Mouse (Mus musculus) embryonic facial prominence, embryonic 11.5 days (tissue): ENCODE data around the gene Gls. TPM values are rescaled to one million over a fixed set of nuclear protein-coding genes. Genes with fewer than 3 reads are reported as not detected.

Experiments
- ATAC-seq: fragments of 200-750 bp; cut with Nextera tagmentation; replicated peaks from 2 replicates; pipeline ENCODE4 v1.8.0; 2017; ENCODE audit warnings: low read depth; ENCODE audit not compliant: insufficient number of reproducible peaks, low FRiP score, low TSS enrichment
- DNase-seq: peaks from one replicate; pipeline ENCODE4 v3.0.0-alpha.2; 2015; ENCODE audit warnings: low spot score
- H3K27ac ChIP-seq: fragments of 300-500 bp; sonication (generic); replicated peaks from 2 replicates; pipeline ENCODE4 v1.5.1; 2014; ENCODE audit warnings: mild to moderate bottlenecking, low read depth, low read length, control low read depth
- H3K27me3 ChIP-seq: fragments of 300-500 bp; sonication (generic); 2 replicates; pipeline ENCODE4 v1.6.1; 2014; ENCODE audit warnings: mild to moderate bottlenecking, low read length, moderate library complexity, mixed read lengths; ENCODE audit not compliant: control insufficient read depth, insufficient read depth
- H3K36me3 ChIP-seq: fragments of 300-500 bp; sonication (generic); replicated peaks from 2 replicates; pipeline ENCODE4 v1.6.1; 2014; ENCODE audit warnings: low read depth, mild to moderate bottlenecking, low read length, moderate library complexity, mixed read lengths; ENCODE audit not compliant: control insufficient read depth, insufficient read depth
- H3K4me1 ChIP-seq: fragments of 300-500 bp; sonication (generic); 2 replicates; pipeline ENCODE4 v1.6.1; 2014; ENCODE audit warnings: low read length, mixed read lengths; ENCODE audit not compliant: control insufficient read depth, insufficient read depth
- H3K4me2 ChIP-seq: fragments of 300-500 bp; sonication (generic); 2 replicates; pipeline ENCODE4 v1.6.1; 2014; ENCODE audit warnings: low read depth, mild to moderate bottlenecking, control low read depth, low read length, moderate library complexity
- H3K4me3 ChIP-seq: fragments of 300-500 bp; sonication (generic); 2 replicates; pipeline ENCODE4 v1.5.1; 2014; ENCODE audit warnings: low read depth, low read length, control low read depth
- H3K9ac ChIP-seq: fragments of 300-500 bp; sonication (generic); replicated peaks from 2 replicates; pipeline ENCODE4 v1.6.1; 2014; ENCODE audit warnings: mild to moderate bottlenecking, control low read depth, low read length
- H3K9me3 ChIP-seq: fragments of 300-500 bp; sonication (generic); replicated peaks from 2 replicates; pipeline ENCODE4 v1.6.1; 2016; ENCODE audit warnings: mild to moderate bottlenecking, low read length, inconsistent platforms, mixed read lengths; ENCODE audit not compliant: control insufficient read depth
- WGBS: fragments of 180-500 bp; shearing (Covaris S2); extraction: QIAGEN DNeasy Blood & Tissue Kit; methylation state at CpG from one replicate; pipeline ENCODE4 v1.1.7; 2014; 5-methylcytosine and 5-hydroxymethylcytosine counted together
- polyA plus RNA-seq: library from polyadenylated mRNA; unstranded; fragments of >200 nt; fragmentation: Nextera tagmentation; extraction: Ambion mirVana; gene quantifications from 2 replicates; pipeline ENCODE4 v1.2.1, GENCODE M21; 2014

The Gls gene
- polyA plus RNA-seq, 1 experiment from 2014 or later = 25.9 TPM

DNA sequence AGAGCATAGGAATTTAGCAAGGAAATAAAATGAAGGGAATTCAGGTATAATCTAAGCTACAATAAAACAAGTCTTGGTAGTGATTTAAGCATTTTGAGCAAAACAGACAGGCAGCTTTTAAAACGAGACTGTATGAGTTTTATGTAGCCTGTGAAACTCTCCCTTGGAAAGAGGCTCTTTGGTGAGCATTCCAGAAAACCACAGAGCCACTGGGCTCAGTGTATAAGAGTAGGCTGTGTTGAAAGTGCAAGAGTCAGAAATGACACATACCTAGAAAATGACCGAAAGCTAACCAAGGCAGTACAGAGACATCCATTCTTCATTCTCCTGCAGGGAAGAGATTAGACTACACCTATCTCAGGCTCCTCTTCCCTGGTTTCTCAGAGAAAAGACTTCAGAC is 21.4 kb upstream of the Gls start:
- H3K4me3 ChIP-seq = no peak overlapping the region
- no peaks in the 10 kb centered on the region for H3K9me3 ChIP-seq
- no peak overlapping the region for H3K9ac ChIP-seq
- DNase-seq (no peak), ATAC-seq (no peak)
- WGBS = 75% methylated on average over 2 of the region's 2 CpGs
- H3K27ac ChIP-seq = no peak overlapping the region
- no peaks in the 10 kb centered on the region; the same call in 1 of the 2 replicates for H3K4me1 ChIP-seq
- H3K4me2 ChIP-seq = no peak overlapping the region
- no peaks in the 10 kb centered on the region for H3K36me3 ChIP-seq
- H3K27me3 ChIP-seq = no peaks in the 10 kb centered on the region

DNA sequence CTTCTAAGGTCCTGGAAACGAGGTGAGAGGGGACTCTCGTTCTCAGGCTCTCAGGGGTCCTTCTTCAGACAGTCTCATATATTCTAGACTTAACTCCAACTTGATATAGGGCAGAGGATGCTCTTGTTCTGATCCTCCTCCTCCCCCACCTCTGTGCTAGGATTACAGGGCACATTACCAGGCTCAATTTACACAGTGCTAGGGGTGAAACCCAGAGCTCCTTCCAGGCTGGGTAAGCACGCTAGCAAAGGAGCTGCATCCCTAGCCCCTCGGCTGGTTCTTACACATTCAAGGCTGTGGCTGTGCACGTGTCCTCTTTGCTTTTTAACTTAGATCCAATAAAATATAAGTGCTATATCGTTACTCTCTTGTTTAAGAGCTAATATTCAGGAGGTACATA is 20.4 kb upstream of the Gls start:
- Histone ChIP-seq H3K4me1 (no peaks in the 10 kb centered on the region), H3K4me2 (no peak overlapping the region), H3K4me3 (no peak overlapping the region), H3K36me3 (no peaks in the 10 kb centered on the region), H3K27ac (no peak overlapping the region), H3K27me3 (no peaks in the 10 kb centered on the region), H3K9ac (no peak overlapping the region), H3K9me3 (no peaks in the 10 kb centered on the region)
- no peak for ATAC-seq
- DNase-seq = no peak
- 62% methylated on average over 6 of the region's 6 CpGs for WGBS

DNA sequence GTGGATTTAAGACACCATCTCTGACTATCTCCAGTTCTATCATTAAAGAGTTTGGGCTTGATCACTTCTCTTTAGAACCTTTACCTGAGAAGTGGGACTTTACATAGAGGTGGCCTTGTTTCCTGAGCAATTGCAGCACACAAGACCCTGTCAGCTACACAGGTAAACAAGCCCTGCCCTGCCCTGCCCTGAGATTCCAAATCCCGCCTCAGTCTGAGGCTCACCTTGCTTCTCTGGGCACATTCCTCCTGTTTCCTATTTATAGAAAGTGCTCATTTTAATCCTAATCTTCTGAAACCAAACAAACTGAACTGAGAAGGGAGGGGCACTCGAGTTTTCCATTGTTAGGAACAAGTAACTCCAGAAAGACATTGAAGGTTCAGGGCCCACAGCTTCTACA is 19.4 kb upstream of the Gls start:
- H3K4me1 ChIP-seq = no peaks in the 10 kb centered on the region
- DNase-seq = no peak

DNA sequence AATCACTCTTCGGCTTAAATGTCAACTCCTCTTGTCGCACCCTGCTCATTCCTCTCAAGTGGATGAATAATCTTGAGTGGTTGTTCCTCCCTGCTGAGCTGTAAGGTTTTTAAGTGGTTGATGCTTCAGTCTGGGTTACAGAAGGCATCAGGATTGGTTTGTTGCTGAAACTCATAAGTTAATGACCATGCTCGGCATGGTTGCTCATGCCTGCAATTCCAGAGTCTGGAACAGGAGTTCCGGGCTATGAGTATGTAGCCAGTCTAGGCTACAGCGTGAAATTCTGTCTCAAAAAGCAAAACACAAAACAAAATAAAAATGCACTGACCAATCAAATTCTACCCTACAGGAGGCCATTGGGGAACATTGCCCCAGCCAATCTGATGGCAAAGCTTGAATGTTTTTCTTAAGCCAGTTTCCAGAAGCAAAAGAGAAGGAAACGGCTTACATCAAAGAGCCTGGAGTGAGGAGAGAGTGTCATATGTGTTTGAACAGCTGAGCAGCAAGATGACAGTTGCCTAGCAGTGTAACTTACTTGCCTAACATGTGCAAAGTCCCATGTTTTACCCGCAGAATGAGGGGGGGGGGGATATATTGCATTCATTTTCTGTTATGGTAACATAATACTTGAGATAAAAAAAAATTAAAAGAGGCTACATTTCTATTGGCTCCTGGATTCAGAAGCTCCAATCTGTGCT is 18.2 kb upstream of the Gls start:
- Histone ChIP-seq H3K4me2 (no peak overlapping the region), H3K9me3 (no peaks in the 10 kb centered on the region), H3K9ac (no peak overlapping the region), H3K27me3 (no peaks in the 10 kb centered on the region), H3K4me1 (no peaks in the 10 kb centered on the region), H3K27ac (no peak overlapping the region), H3K36me3 (no peaks in the 10 kb centered on the region), H3K4me3 (no peak overlapping the region)
- DNase-seq (no peak), ATAC-seq (no peak)
- 75% methylated on average over 7 of the region's 7 CpGs for WGBS

More for the DNA sequence above, 19.4 kb upstream of the Gls start:
- Histone ChIP-seq H3K27me3 (no peaks in the 10 kb centered on the region), H3K4me2 (no peak overlapping the region), H3K9ac (no peak overlapping the region), H3K27ac (no peak overlapping the region), H3K9me3 (no peaks in the 10 kb centered on the region), H3K4me3 (no peak overlapping the region), H3K36me3 (no peaks in the 10 kb centered on the region)
- no peak for ATAC-seq
- 63% methylated on average over 2 of the region's 2 CpGs for WGBS

DNA sequence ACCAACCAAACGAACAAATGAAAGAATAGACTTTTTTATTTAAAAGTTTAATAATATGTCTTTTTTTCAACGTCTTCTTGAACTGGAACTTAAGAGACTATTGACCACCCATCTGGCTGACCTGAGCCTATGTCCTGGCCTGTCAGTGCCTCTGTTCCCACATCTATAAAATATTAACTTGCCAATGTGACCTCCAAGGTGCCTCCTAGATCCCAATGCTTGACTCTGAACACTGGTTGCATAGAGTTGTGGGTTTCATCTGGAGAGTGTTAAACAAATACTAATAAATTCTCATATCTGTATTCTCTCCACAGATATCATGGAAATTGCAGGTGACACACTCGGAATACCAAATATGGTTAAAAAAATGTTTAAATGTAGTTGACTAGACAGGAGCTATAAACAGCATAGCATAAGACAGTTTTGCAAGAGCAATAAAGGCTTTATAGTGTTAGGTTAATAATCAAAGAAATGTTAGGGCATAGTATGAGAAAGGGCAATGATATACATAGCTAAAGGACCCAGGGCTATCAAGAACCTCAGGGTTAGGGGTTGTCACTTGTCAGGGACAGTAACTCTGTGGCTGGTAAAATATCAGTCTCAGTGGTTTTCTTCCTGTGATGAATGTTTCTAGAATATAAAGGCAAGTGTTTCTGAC is 16.0 kb upstream of the Gls start:
- Histone ChIP-seq H3K36me3 (no peaks in the 10 kb centered on the region), H3K27ac (no peak overlapping the region), H3K4me2 (no peak overlapping the region), H3K9me3 (no peaks in the 10 kb centered on the region), H3K27me3 (no peaks in the 10 kb centered on the region), H3K9ac (no peak overlapping the region), H3K4me3 (no peak overlapping the region), H3K4me1 (no peaks in the 10 kb centered on the region)
- 83% methylated on average over 3 of the region's 3 CpGs for WGBS
- no peak for ATAC-seq
- DNase-seq = no peak

DNA sequence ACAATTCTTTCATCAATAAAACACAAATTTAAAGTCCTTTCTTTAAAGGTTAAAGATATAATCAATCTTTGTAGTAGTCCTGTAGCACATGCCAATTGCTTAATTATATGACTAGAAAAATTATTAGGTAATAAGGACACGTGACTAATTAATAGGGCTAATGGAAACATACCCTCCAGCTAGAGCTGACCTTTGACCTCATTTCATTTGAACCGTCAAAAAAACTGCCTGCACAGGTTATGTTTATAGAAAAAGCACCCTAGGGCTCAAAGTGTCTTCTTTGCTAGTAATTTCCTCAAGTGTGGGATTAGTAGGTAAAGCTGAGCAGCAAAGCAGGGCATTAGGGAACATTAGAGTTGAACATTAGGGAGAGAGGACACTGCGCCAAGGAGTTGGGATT is 9.2 kb upstream of the Gls start:
- Histone ChIP-seq H3K4me2 (no peak overlapping the region), H3K9ac (no peak overlapping the region), H3K9me3 (no peaks in the 10 kb centered on the region), H3K36me3 (no peaks in the 10 kb centered on the region), H3K27me3 (no peaks in the 10 kb centered on the region), H3K27ac (no peak overlapping the region), H3K4me3 (no peak overlapping the region), H3K4me1 (no peaks in the 10 kb centered on the region)
- ATAC-seq = no peak
- no peak for DNase-seq
- 33% methylated on average over 3 of the region's 3 CpGs for WGBS

DNA sequence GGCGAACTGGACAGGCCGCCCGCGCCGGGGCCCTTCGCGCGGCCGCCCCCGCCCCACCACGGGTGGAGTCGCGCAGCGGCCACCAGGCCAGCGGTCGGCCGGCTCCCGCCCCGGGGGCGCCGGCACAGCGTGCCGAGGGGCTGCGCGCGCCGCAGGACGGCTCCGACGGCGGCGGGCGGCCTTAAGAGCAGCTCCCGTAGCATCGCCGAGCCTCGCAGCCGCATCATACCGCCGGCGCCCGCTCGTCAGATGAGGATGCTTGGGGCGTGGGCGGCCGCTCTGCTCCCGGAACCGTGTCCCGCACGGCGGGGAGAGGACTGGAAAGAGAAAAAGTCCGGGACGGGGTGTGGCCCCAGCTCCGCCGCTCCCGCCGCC is 279 bp downstream of the Gls start:
- H3K27me3 ChIP-seq = no peaks in the 10 kb centered on the region
- peak overlapping the region; percentile 93 for H3K4me3 ChIP-seq
- no peaks in the 10 kb centered on the region for H3K9me3 ChIP-seq
- H3K4me1 ChIP-seq = no peaks in the 10 kb centered on the region
- peak; percentile 78 for ATAC-seq
- peak overlapping the region; percentile 90 for H3K27ac ChIP-seq
- H3K4me2 ChIP-seq = peak overlapping the region; percentile 87
- H3K9ac ChIP-seq = peak overlapping the region; percentile 90
- WGBS = 0% methylated on average over 38 of the region's 57 CpGs
- H3K36me3 ChIP-seq = no peaks in the 10 kb centered on the region
- DNase-seq = no peak

DNA sequence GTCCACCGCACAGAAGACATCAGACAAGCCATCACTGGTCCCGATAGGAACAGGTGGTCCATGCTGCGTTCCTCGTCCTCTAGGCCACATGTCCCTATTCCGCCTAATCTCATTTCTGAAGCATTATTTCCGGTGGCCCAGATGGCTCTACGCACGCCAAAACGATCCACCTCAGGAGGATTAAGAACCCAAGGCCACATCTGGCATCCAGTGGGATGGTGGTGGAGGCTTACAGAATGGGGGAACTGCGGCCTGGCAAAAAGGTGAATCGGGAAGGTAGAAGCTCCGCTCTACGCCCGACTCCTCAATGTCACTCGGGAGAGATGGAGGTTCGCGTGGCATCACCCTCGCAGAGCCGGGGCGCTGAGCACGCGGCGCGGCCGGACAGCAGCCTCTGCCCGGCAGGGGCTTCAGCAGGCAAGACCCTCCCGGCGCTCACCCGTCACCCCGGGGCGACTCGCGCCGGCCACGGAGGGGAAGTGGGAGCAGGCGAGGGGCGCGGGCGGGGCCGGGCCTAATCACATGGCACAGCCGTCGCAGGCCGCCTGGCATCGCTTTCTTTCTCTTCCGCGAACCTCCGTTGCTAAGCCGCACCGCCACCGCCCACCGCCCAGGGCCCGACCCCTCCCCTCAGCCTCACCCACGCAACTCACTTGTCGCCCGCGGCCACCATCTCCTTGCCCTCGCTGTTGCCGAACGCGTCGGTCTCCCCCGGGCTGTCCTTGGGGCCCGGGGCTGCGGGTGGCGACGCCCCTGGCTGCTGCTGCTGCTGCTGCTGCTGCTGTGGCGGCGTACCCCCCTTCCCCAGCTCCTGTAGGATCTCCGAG is 880 bp downstream of the Gls start:
- no peaks in the 10 kb centered on the region for H3K4me1 ChIP-seq
- peak; percentile 65 for DNase-seq
- peak overlapping the region; percentile 90 for H3K9ac ChIP-seq
- WGBS = under 1% methylated on average over 39 of the region's 69 CpGs
- H3K27ac ChIP-seq = peak overlapping the region; percentile 90
- no peaks in the 10 kb centered on the region for H3K27me3 ChIP-seq
- peak overlapping the region; percentile 93 for H3K4me3 ChIP-seq
- ATAC-seq = no peak; the same call in none of the 2 replicates
- no peaks in the 10 kb centered on the region for H3K9me3 ChIP-seq
- H3K4me2 ChIP-seq = peak overlapping the region; percentile 87
- H3K36me3 ChIP-seq = no peaks in the 10 kb centered on the region
